Mouse (Mus musculus): ENCODE measurements around the gene Zfp189. TPM values are rescaled to one million over a fixed set of nuclear protein-coding genes. Genes with fewer than 3 reads are reported as not detected.
"Not testable (repeated sequence)": the region's sequence is repeated elsewhere in the genome, so short reads cannot be mapped to it uniquely, and the experiment has no call there.

Gene Zfp189
- polyA plus RNA-seq (2012; fragmentation: generic; extraction: Trizol), result 1.4 TPM

DNA sequence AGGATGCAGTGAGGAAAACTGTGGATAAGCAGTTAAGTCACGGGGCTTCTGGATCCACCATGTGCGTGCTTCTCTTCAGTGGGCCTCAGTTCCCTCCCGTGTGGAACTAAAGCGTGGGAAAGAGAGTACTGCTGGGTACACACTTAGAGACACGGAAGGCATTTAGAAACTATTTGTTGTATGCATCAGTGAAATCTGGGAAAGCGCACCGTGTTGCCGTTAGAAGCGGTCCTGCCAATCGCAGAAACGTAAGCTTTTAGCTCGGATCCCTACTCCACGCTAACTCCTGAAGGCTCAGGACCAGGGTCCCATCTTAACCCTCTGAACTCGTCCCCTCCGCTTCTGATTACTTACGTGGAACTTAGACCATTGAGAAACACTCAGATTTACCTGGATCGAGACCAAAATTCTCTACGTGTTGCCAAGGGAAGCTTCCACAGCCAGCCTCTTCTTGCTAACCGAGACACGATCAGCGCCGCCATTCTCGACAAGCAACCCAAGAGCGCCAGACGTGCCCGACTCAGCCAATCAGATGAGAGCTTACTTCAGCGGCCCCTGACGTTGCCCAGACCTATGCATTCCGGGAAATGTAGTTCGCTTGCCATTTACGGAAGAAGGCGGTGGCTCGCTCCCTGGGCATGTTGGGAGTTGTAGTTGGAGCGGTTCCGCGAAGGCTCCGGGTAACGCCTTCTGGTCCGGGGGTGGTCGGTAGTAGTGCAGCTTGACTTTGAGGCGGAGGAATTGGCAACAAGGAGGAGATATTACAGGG lies at the start of gene Zfp189, which contains the start of gene Mrpl50:
Gene Zfp189 (plus strand): TSS at position 605 of the 769 bp plus-strand sequence.
Gene Mrpl50 (minus strand): TSS at position 522 of the 769 bp plus-strand sequence.
- H3K4me2 ChIP-seq (ENCODE audit: low read depth), result peak within 1 kb of the TSS; percentile 92
- TF ChIP-seq TCF3 (IDR thresholded peaks at IDR 0.05; ENCODE audit: insufficient read length, low read depth) (no peak), REST (IDR thresholded peaks at IDR 0.05; ENCODE audit: insufficient read depth, insufficient read length) (no peak), USF1 (IDR thresholded peaks at IDR 0.05; ENCODE audit: low read depth) (peak; percentile 11), E2F4 (IDR thresholded peaks at IDR 0.05; ENCODE audit: insufficient read depth) (no peak), MYOG (IDR thresholded peaks at IDR 0.05; ENCODE audit: control insufficient read depth in 1 of 3, insufficient read depth in 1 of 3, insufficient read length in 2 of 3, low read depth in 2 of 3) (no peak), CEBPB (IDR thresholded peaks at IDR 0.05; ENCODE audit: insufficient read depth, poor library complexity, severe bottlenecking) (no peak), TCF12 (IDR thresholded peaks at IDR 0.05; ENCODE audit: insufficient read depth, poor library complexity, severe bottlenecking) (no peak), SRF (IDR thresholded peaks at IDR 0.05; ENCODE audit: control insufficient read depth, insufficient read length, low read depth) (peak; percentile 93), POLR2AphosphoS2 (IDR thresholded peaks at IDR 0.05; ENCODE audit: insufficient read length, low read depth) (peak; percentile 62), MYOD1 (IDR thresholded peaks at IDR 0.05; ENCODE audit: control insufficient read depth in 1 of 3, insufficient read length in 2 of 3, low read depth in 2 of 3) (no peak), POLR2A (IDR thresholded peaks at IDR 0.05; ENCODE audit: insufficient read length, low read depth) (peak; percentile 80), MAX (IDR thresholded peaks at IDR 0.05; ENCODE audit: low read depth) (no peak)

DNA sequence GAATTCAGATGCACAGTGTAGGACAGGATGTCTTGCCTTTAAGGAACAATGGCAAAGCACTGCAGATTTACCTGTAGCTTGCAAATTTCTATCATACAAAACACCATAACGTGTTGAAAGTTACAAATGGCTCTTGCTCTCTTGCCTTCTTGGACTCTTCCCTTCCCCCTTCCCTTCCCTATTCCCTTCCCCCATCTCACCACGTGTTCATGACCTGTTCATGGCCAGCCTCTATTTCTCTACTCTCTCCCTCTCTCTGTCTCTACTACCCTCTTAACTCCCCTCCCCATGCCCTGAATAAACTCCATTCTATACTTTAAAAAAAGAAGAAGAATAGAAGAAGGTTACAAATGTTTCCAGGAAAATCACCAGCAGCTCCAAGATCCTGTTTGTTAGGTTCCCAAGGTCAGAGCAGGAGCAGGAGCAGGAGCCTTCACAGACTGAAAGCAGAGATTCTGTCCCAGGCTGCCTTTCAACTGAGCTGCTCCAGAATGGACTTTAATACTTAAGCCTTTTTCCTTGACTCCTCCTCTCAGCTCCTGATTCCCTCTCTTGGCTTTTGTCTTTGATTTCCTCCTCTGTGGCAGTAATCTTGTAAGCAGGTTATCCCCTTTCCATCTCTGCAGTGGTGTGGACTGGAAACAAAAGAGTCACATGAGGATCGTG lies 47.4 kb upstream of the Zfp189 start, which contains the start of gene Acnat1:
Gene Acnat1 (minus strand): TSS at position 478 of the 666 bp plus-strand sequence.
- Histone ChIP-seq H3K36me3 (ENCODE audit: control insufficient read depth, insufficient read depth) (no peaks in the 10 kb centered on the region), H3K27me3 (ENCODE audit: control insufficient read depth, insufficient read depth, insufficient read length) (no peaks in the 10 kb centered on the region), H3K4me3 (no peak within 1 kb of the TSS), H3ac (ENCODE audit: control insufficient read depth, insufficient read length) (no peak within 1 kb of the TSS), H3K4me2 (ENCODE audit: low read depth) (no peak within 1 kb of the TSS), H3K79me2 (ENCODE audit: control insufficient read depth, insufficient read depth) (no peaks in the 10 kb centered on the region)
- TF ChIP-seq MYOG (IDR thresholded peaks at IDR 0.05; ENCODE audit: control insufficient read depth in 1 of 3, insufficient read depth in 1 of 3, insufficient read length in 2 of 3, low read depth in 2 of 3) (no peak), CEBPB (IDR thresholded peaks at IDR 0.05; ENCODE audit: insufficient read depth, poor library complexity, severe bottlenecking) (no peak)

More for the DNA sequence above, at the start of gene Zfp189, which contains the start of gene Mrpl50:
- H3K27me3 ChIP-seq (ENCODE audit: control insufficient read depth, insufficient read depth, insufficient read length), result no peaks in the 10 kb centered on the region
- H3ac ChIP-seq (ENCODE audit: control insufficient read depth, insufficient read length), result peak within 1 kb of the TSS; percentile 25
- H3K4me3 ChIP-seq, result peak within 1 kb of the TSS; percentile 87
- H3K36me3 ChIP-seq (ENCODE audit: control insufficient read depth, insufficient read depth), result peaks cover 10% of the 10 kb centered on the region
- H3K79me2 ChIP-seq (ENCODE audit: control insufficient read depth, insufficient read depth), result peaks cover 51% of the 10 kb centered on the region

DNA sequence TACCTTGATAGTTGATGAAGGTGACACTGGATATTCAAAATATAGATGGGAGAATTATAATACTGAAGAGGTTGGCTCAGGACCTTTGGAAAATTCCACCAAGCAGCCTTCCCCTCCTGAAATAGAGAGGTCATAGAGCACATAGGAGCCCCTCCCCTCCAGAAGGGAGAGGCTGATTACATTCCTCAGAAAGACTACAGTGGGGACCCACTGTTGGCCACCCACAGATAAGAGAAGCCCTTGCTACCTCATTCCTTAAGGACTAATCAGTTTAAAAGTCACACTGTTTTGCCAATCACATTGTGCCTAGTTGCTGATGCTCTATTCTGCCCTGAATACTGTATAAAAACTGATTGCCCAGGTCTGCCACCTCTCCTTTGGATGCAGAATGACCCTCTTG lies 46.4 kb upstream of the Zfp189 start:
- H3K4me2 ChIP-seq (ENCODE audit: low read depth), result no peak overlapping the region
- no peak overlapping the region for H3K4me3 ChIP-seq
- no peaks in the 10 kb centered on the region for H3K36me3 ChIP-seq (ENCODE audit: control insufficient read depth, insufficient read depth)
- TF ChIP-seq MYOG (IDR thresholded peaks at IDR 0.05; ENCODE audit: control insufficient read depth in 1 of 3, insufficient read depth in 1 of 3, insufficient read length in 2 of 3, low read depth in 2 of 3), result no peak
- no peak for TF ChIP-seq USF1 (IDR thresholded peaks at IDR 0.05; ENCODE audit: low read depth)
- no peak for TF ChIP-seq E2F4 (IDR thresholded peaks at IDR 0.05; ENCODE audit: insufficient read depth)
- TF ChIP-seq POLR2A (IDR thresholded peaks at IDR 0.05; ENCODE audit: insufficient read length, low read depth), result no peak
- TF ChIP-seq MAX (IDR thresholded peaks at IDR 0.05; ENCODE audit: low read depth), result no peak
- no peak for TF ChIP-seq MYOD1 (IDR thresholded peaks at IDR 0.05; ENCODE audit: control insufficient read depth in 1 of 3, insufficient read length in 2 of 3, low read depth in 2 of 3)
- TF ChIP-seq TCF12 (IDR thresholded peaks at IDR 0.05; ENCODE audit: insufficient read depth, poor library complexity, severe bottlenecking), result no peak
- H3ac ChIP-seq (ENCODE audit: control insufficient read depth, insufficient read length), result no peak overlapping the region
- no peaks in the 10 kb centered on the region for H3K27me3 ChIP-seq (ENCODE audit: control insufficient read depth, insufficient read depth, insufficient read length)
- no peaks in the 10 kb centered on the region for H3K79me2 ChIP-seq (ENCODE audit: control insufficient read depth, insufficient read depth)

DNA sequence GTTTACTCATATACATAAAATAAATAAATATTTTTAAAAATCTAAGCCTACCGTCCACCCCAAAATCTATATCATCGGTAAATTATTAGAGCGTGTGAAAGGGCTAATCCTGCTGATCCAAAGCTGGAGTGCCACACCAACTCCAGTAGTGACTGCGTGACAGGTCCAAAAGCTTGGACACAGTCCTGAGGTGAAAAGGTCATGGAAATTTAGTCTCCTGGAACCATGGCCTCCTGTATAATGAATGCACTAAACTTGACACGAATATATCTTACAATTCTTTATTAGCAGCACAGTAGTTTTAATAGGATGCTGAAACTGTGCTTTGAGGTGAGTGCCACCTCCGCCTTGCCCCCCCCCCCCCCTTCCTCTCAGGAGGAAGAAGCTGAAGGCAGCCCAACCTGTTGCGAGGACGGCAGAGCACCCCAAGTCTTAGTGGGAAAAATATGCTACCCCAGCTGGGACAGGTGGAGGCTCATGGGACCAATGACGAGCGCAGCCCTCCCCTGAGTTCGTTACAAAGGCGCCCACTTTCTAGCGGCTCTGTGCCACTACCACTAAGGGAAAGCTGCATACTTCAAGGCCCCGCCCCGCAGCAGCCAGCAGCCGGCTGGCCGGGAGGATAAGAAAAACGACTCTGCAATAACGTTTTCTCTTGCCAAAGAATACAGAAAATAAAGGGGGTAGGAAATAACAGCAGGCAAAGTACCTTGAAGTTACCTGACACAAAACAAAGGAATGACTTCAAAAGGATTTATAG lies 42.7 kb upstream of the Zfp189 start:
- Histone ChIP-seq H3K36me3 (ENCODE audit: control insufficient read depth, insufficient read depth) (no peaks in the 10 kb centered on the region), H3K4me3 (no peak overlapping the region), H3ac (ENCODE audit: control insufficient read depth, insufficient read length) (no peak overlapping the region), H3K27me3 (ENCODE audit: control insufficient read depth, insufficient read depth, insufficient read length) (no peaks in the 10 kb centered on the region), H3K4me2 (ENCODE audit: low read depth) (no peak overlapping the region), H3K79me2 (ENCODE audit: control insufficient read depth, insufficient read depth) (no peaks in the 10 kb centered on the region)
- no peak for TF ChIP-seq REST (IDR thresholded peaks at IDR 0.05; ENCODE audit: insufficient read depth, insufficient read length)
- no peak for TF ChIP-seq CEBPB (IDR thresholded peaks at IDR 0.05; ENCODE audit: insufficient read depth, poor library complexity, severe bottlenecking)
- no peak for TF ChIP-seq TCF12 (IDR thresholded peaks at IDR 0.05; ENCODE audit: insufficient read depth, poor library complexity, severe bottlenecking)
- no peak for TF ChIP-seq MAX (IDR thresholded peaks at IDR 0.05; ENCODE audit: low read depth)
- no peak for TF ChIP-seq POLR2AphosphoS2 (IDR thresholded peaks at IDR 0.05; ENCODE audit: insufficient read length, low read depth)
- TF ChIP-seq E2F4 (IDR thresholded peaks at IDR 0.05; ENCODE audit: insufficient read depth), result no peak
- TF ChIP-seq USF1 (IDR thresholded peaks at IDR 0.05; ENCODE audit: low read depth), result no peak
- no peak for TF ChIP-seq MYOG (IDR thresholded peaks at IDR 0.05; ENCODE audit: control insufficient read depth in 1 of 3, insufficient read depth in 1 of 3, insufficient read length in 2 of 3, low read depth in 2 of 3)
- no peak for TF ChIP-seq MYOD1 (IDR thresholded peaks at IDR 0.05; ENCODE audit: control insufficient read depth in 1 of 3, insufficient read length in 2 of 3, low read depth in 2 of 3)
- TF ChIP-seq SRF (IDR thresholded peaks at IDR 0.05; ENCODE audit: control insufficient read depth, insufficient read length, low read depth), result no peak
- TF ChIP-seq TCF3 (IDR thresholded peaks at IDR 0.05; ENCODE audit: insufficient read length, low read depth), result no peak
- TF ChIP-seq POLR2A (IDR thresholded peaks at IDR 0.05; ENCODE audit: insufficient read length, low read depth), result no peak

DNA sequence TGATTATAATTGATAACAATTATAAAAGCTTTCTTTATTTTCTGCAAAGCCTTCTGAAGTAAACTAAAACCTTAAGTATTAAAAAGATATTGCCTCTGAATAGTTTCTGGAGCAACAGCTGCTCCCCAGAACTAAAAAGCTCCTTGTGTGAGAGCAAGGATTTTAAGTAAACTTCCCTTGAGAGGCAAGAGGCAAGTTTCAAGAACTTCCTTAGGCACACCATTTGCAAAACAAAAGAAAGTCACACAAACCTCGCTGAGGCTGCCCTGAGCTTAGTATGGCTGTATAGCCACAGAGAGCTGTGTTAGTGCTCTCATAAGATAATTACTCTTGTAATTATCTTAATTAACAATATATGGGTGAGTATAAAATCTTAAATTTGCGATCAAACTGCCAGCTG lies 41.9 kb upstream of the Zfp189 start:
- H3ac ChIP-seq (ENCODE audit: control insufficient read depth, insufficient read length); H3K4me3 ChIP-seq; H3K4me2 ChIP-seq (ENCODE audit: low read depth); H3K79me2 ChIP-seq (ENCODE audit: control insufficient read depth, insufficient read depth); H3K27me3 ChIP-seq (ENCODE audit: control insufficient read depth, insufficient read depth, insufficient read length); H3K36me3 ChIP-seq (ENCODE audit: control insufficient read depth, insufficient read depth): not testable (repeated sequence)

Data from myocyte (in vitro differentiated cells).